Mouse (Mus musculus) liver, postnatal 0 days (tissue): ENCODE measurements around the gene Ccdc114. TPM values are rescaled to one million over a fixed set of nuclear protein-coding genes. Genes with fewer than 3 reads are reported as not detected.
A peak's percentile ranks its signal among the peaks of the same experiment; 100 is the strongest.
"Not testable (repeated sequence)": the region's sequence is repeated elsewhere in the genome, so short reads cannot be mapped to it uniquely, and the experiment has no call there.

ENCODE experiments used
- ATAC-seq: fragments of 200-750 bp; cut with Nextera tagmentation; 2 replicates; pipeline ENCODE4 v1.8.0; 2017; ENCODE audit warnings: mild to moderate bottlenecking, moderate library complexity
- DNase-seq: peaks from one replicate; pipeline ENCODE4 v3.0.0-alpha.2; 2016
- H3K27ac ChIP-seq: fragments of 300-500 bp; sonication (generic); 2 replicates; pipeline ENCODE4 v1.5.1; 2014; ENCODE audit warnings: antibody characterized with exemption, moderate library complexity, mild to moderate bottlenecking, low read depth
- H3K27me3 ChIP-seq: fragments of 300-500 bp; sonication (generic); 2 replicates; pipeline ENCODE4 v1.6.1; 2014; ENCODE audit warnings: low read length, control low read depth, mixed read lengths; ENCODE audit not compliant: insufficient read depth
- H3K36me3 ChIP-seq: fragments of 300-500 bp; sonication (generic); replicated peaks from 2 replicates; pipeline ENCODE4 v1.6.1; 2014; ENCODE audit warnings: mild to moderate bottlenecking, control low read depth, low read length, moderate library complexity, mixed read lengths; ENCODE audit not compliant: insufficient read depth
- H3K4me1 ChIP-seq: fragments of 300-500 bp; sonication (generic); 2 replicates; pipeline ENCODE4 v1.6.1; 2014; ENCODE audit warnings: antibody characterized with exemption, mild to moderate bottlenecking, control low read depth; ENCODE audit not compliant: insufficient read depth
- H3K4me2 ChIP-seq: fragments of 300-500 bp; sonication (generic); 2 replicates; pipeline ENCODE4 v1.6.1; 2014; ENCODE audit warnings: low read depth, mild to moderate bottlenecking, low read length, moderate library complexity, mixed read lengths
- H3K4me3 ChIP-seq: fragments of 300-500 bp; sonication (generic); 2 replicates; pipeline ENCODE4 v1.5.1; 2014; ENCODE audit warnings: low read depth, low read length
- H3K9ac ChIP-seq: fragments of 300-500 bp; sonication (generic); replicated peaks from 2 replicates; pipeline ENCODE4 v1.6.1; 2014; ENCODE audit warnings: mild to moderate bottlenecking, moderate library complexity
- H3K9me3 ChIP-seq: fragments of 300-500 bp; sonication (generic); 2 replicates; pipeline ENCODE4 v1.6.1; 2016; ENCODE audit warnings: mild to moderate bottlenecking, control low read depth, low read length, mixed read lengths
- CTCF ChIP-seq: sonication (generic); IDR thresholded peaks from 2 replicates; pipeline ENCODE4 v1.5.1; 2016; ENCODE audit warnings: antibody characterized with exemption, low read depth
- EP300 ChIP-seq: IDR thresholded peaks from 2 replicates; pipeline ENCODE4 v1.6.1; 2016; ENCODE audit warnings: antibody characterized with exemption, low read depth, mild to moderate bottlenecking
- WGBS: fragments of 180-500 bp; shearing (Covaris S2); extraction: QIAGEN DNeasy Blood & Tissue Kit; methylation state at CpG from one replicate; pipeline ENCODE4 v1.1.7; 2014; ENCODE audit not compliant: insufficient replicate concordance; 5-methylcytosine and 5-hydroxymethylcytosine counted together
- polyA plus RNA-seq: library from polyadenylated mRNA; unstranded; fragments of >200 nt; fragmentation: Nextera tagmentation; extraction: Ambion mirVana; gene quantifications from 2 replicates; pipeline ENCODE4 v1.2.1, GENCODE M21; 2015

Gene Ccdc114
- polyA plus RNA-seq, 1 experiment from 2014 or later, result 1.2 TPM

GRCm38 (mm10) chr7:45895931-45896516 lies 27.8 kb upstream of the Ccdc114 start:
- no peak overlapping the region; the same call in 1 of the 2 replicates for H3K9ac ChIP-seq
- H3K27ac ChIP-seq, result peak overlapping the region; percentile 30; the same call in 1 of the 2 replicates
- no peak for ATAC-seq
- no peak for DNase-seq
- no peaks in the 10 kb centered on the region for H3K9me3 ChIP-seq
- H3K36me3 ChIP-seq, result no peaks in the 10 kb centered on the region; the same call in 1 of the 2 replicates
- no peak overlapping the region for H3K4me3 ChIP-seq
- TF ChIP-seq EP300 (no peak), CTCF (no peak)
- peak overlapping the region; percentile 52 for H3K4me2 ChIP-seq
- peaks cover 6% of the 10 kb centered on the region for H3K4me1 ChIP-seq
- H3K27me3 ChIP-seq, result no peaks in the 10 kb centered on the region
- 71% methylated on average over 6 of the region's 6 CpGs for WGBS

GRCm38 (mm10) chr7:45896517-45897257 lies 27.2 kb upstream of the Ccdc114 start, which contains the start of the genes Syngr4 and Tmem143:
Gene Syngr4 (minus strand): TSS chr7:45896714.
Gene Tmem143 (plus strand): TSS chr7:45896941.
- H3K4me2 ChIP-seq, result peak within 1 kb of the TSS; percentile 81
- peak within 1 kb of the TSS; percentile 55 for H3K4me3 ChIP-seq
- H3K9me3 ChIP-seq, result no peaks in the 10 kb centered on the region
- no peaks in the 10 kb centered on the region; the same call in 1 of the 2 replicates for H3K36me3 ChIP-seq
- DNase-seq (peak; percentile 97), ATAC-seq (peak; percentile 85)
- H3K27me3 ChIP-seq, result no peaks in the 10 kb centered on the region
- TF ChIP-seq EP300 (peak; percentile 56; the same call in 1 of the 2 replicates), CTCF (no peak)
- peak within 1 kb of the TSS; percentile 68 for H3K9ac ChIP-seq
- peak within 1 kb of the TSS; percentile 85 for H3K27ac ChIP-seq
- H3K4me1 ChIP-seq, result peaks cover 6% of the 10 kb centered on the region
- WGBS, result under 1% methylated on average over 40 of the region's 40 CpGs

- H3K36me3 ChIP-seq, result no peaks in the 10 kb centered on the region; the same call in 1 of the 2 replicates
- peak overlapping the region; percentile 85 for H3K27ac ChIP-seq
- WGBS, result 2% methylated on average over 19 of the region's 19 CpGs
- H3K4me3 ChIP-seq, result peak overlapping the region; percentile 55
- peak overlapping the region; percentile 81 for H3K4me2 ChIP-seq
- no peaks in the 10 kb centered on the region for H3K27me3 ChIP-seq
- no peaks in the 10 kb centered on the region for H3K9me3 ChIP-seq
- DNase-seq (peak; percentile 70), ATAC-seq (peak; percentile 86)
- TF ChIP-seq EP300 (no peak), CTCF (no peak)
- peak overlapping the region; percentile 68 for H3K9ac ChIP-seq
- H3K4me1 ChIP-seq, result peaks cover 6% of the 10 kb centered on the region
These were observed 26.6 kb upstream of the Ccdc114 start for GRCm38 (mm10) chr7:45897258-45897757.

GRCm38 (mm10) chr7:45898125-45898524 lies 25.7 kb upstream of the Ccdc114 start:
- 37% methylated on average over 4 of the region's 4 CpGs for WGBS
- DNase-seq, H3K9me3 ChIP-seq, H3K9ac ChIP-seq, ATAC-seq, H3K27me3 ChIP-seq, H3K4me1 ChIP-seq, H3K36me3 ChIP-seq: not testable (repeated sequence)
- H3K27ac ChIP-seq, result 0 out of 2 replicates have a peak overlapping the region, but pooled peaks have one; percentile 85
- H3K4me3 ChIP-seq, result peak overlapping the region; percentile 55
- peak; percentile 71 for TF ChIP-seq CTCF
- peak overlapping the region; percentile 81 for H3K4me2 ChIP-seq

- Histone ChIP-seq H3K27me3 (no peaks in the 10 kb centered on the region), H3K36me3 (no peaks in the 10 kb centered on the region; the same call in 1 of the 2 replicates), H3K4me2 (no peak overlapping the region), H3K27ac (no peak overlapping the region), H3K4me3 (no peak overlapping the region), H3K9me3 (no peaks in the 10 kb centered on the region), H3K4me1 (no peaks in the 10 kb centered on the region), H3K9ac (no peak overlapping the region)
- WGBS, result 37% methylated on average over 5 of the region's 5 CpGs
- peak; percentile 67 for DNase-seq
- ATAC-seq, result no peak
- TF ChIP-seq CTCF (no peak), EP300 (no peak)
These were observed 22.3 kb upstream of the Ccdc114 start for GRCm38 (mm10) chr7:45901562-45901961.

GRCm38 (mm10) chr7:45902481-45903002 lies 21.3 kb upstream of the Ccdc114 start:
- no peak overlapping the region for H3K4me3 ChIP-seq
- H3K4me1 ChIP-seq, result no peaks in the 10 kb centered on the region
- H3K9me3 ChIP-seq, result no peaks in the 10 kb centered on the region
- H3K36me3 ChIP-seq, result no peaks in the 10 kb centered on the region; the same call in 1 of the 2 replicates
- no peak overlapping the region for H3K27ac ChIP-seq
- H3K27me3 ChIP-seq, result no peaks in the 10 kb centered on the region
- ATAC-seq (no peak), DNase-seq (no peak)
- 81% methylated on average over 10 of the region's 12 CpGs for WGBS
- no peak overlapping the region for H3K4me2 ChIP-seq
- TF ChIP-seq EP300 (no peak), CTCF (no peak)
- H3K9ac ChIP-seq, result no peak overlapping the region
